Mouse (Mus musculus): ENCODE results near the gene Lipo2. TPM values are rescaled to one million over a fixed set of nuclear protein-coding genes. Genes with fewer than 3 reads are reported as not detected.
"Not testable (repeated sequence)": the region's sequence is repeated elsewhere in the genome, so short reads cannot be mapped to it uniquely, and the experiment has no call there.

The Lipo2 gene
- not detected in 2 replicates for polyA plus RNA-seq (2012; rRNA removed)

- WGBS = 90% methylated on average over 1 of the region's 1 CpGs
These were observed at the start of gene Lipo2 for GRCm38 (mm10) chr19:33751259-33751658. Gene Lipo2, minus strand, starts transcription at chr19:33751359.

GRCm38 (mm10) chr19:33787359-33787758, 36.2 kb upstream of the Lipo2 start, which contains the start of gene Lipo1:
Gene Lipo1, minus strand, starts transcription at chr19:33787459.
- DNase-seq (ENCODE audit: low read depth, low spot score) = not testable (repeated sequence)

More at GRCm38 (mm10) chr19:33751259-33751658, at the start of gene Lipo2:
- DNase-seq (ENCODE audit: low read depth, low spot score) = not testable (repeated sequence)

- DNase-seq (ENCODE audit: low read depth, low spot score) = no peak
- WGBS = 85% methylated on average over 12 of the region's 12 CpGs
These were observed 35.6 kb upstream of the Lipo2 start for GRCm38 (mm10) chr19:33786576-33787277.

GRCm38 (mm10) chr19:33761287-33762086, 10.3 kb upstream of the Lipo2 start, which contains the start of gene Lipo3:
Gene Lipo3, minus strand, starts transcription at chr19:33761951.
- WGBS = 57% methylated on average over 13 of the region's 41 CpGs
- DNase-seq (ENCODE audit: low read depth, low spot score) = not testable (repeated sequence)

Other genes with a start within 250 kb of the Lipo2 start
- not detected in 2 replicates for gene Lipo4, start 233.6 kb downstream of the Lipo2 start, polyA plus RNA-seq (2012; rRNA removed)
- not detected in 2 replicates for gene Gm8978, start 126.1 kb downstream of the Lipo2 start, polyA plus RNA-seq (2012; rRNA removed)
- gene Lipo3, start 10.6 kb upstream of the Lipo2 start, polyA plus RNA-seq (2012; rRNA removed) = 2.1 and 2.7 TPM in 2 replicates
- gene Lipo1, start 36.1 kb upstream of the Lipo2 start, polyA plus RNA-seq (2012; rRNA removed) = not detected in 2 replicates
- gene Lipf, start 209.8 kb upstream of the Lipo2 start, polyA plus RNA-seq (2012; rRNA removed) = not detected in 2 replicates

Measured in large intestine, adult 2 months (tissue).